Mouse (Mus musculus) heart, embryonic 13.5 days (tissue): ENCODE results near the gene Plekhm1. TPM values are rescaled to one million over a fixed set of nuclear protein-coding genes. Genes with fewer than 3 reads are reported as not detected.

Experiments
- ATAC-seq: fragments of 200-750 bp; cut with Nextera tagmentation; 2 replicates; pipeline ENCODE4 v1.8.0; 2017; ENCODE audit warnings: moderate TSS enrichment; ENCODE audit not compliant: insufficient number of reproducible peaks, low FRiP score, low TSS enrichment; ENCODE audit errors: extremely low read depth
- H3K27ac ChIP-seq: fragments of 300-500 bp; sonication (generic); replicated peaks from 2 replicates; pipeline ENCODE4 v1.5.1; 2015; ENCODE audit warnings: moderate library complexity, mild to moderate bottlenecking, inconsistent platforms
- H3K27me3 ChIP-seq: fragments of 300-500 bp; sonication (generic); replicated peaks from 2 replicates; pipeline ENCODE4 v1.6.1; 2015; ENCODE audit warnings: mild to moderate bottlenecking, inconsistent platforms
- H3K36me3 ChIP-seq: fragments of 300-500 bp; sonication (generic); 2 replicates; pipeline ENCODE4 v1.6.1; 2015; ENCODE audit warnings: mild to moderate bottlenecking, inconsistent platforms
- H3K4me1 ChIP-seq: fragments of 300-500 bp; sonication (generic); 2 replicates; pipeline ENCODE4 v1.6.1; 2015; ENCODE audit warnings: inconsistent platforms
- H3K4me2 ChIP-seq: fragments of 300-500 bp; sonication (generic); 2 replicates; pipeline ENCODE4 v1.6.1; 2015; ENCODE audit warnings: inconsistent platforms, mild to moderate bottlenecking, moderate library complexity
- H3K4me3 ChIP-seq: fragments of 300-500 bp; sonication (generic); 2 replicates; pipeline ENCODE4 v1.5.1; 2015; ENCODE audit warnings: moderate library complexity, mild to moderate bottlenecking, inconsistent platforms
- H3K9ac ChIP-seq: fragments of 300-500 bp; sonication (generic); 2 replicates; pipeline ENCODE4 v1.6.1; 2015; ENCODE audit warnings: inconsistent platforms, mild to moderate bottlenecking, moderate library complexity
- H3K9me3 ChIP-seq: fragments of 300-500 bp; sonication (generic); 2 replicates; pipeline ENCODE4 v1.6.1; 2016; ENCODE audit warnings: inconsistent platforms
- WGBS: fragments of 180-500 bp; shearing (Covaris S2); methylation state at CpG from one replicate; pipeline ENCODE4 v1.1.7; 2015; ENCODE audit warnings: mixed read lengths; 5-methylcytosine and 5-hydroxymethylcytosine counted together
- polyA plus RNA-seq: library from polyadenylated mRNA; unstranded; fragments of >200 nt; fragmentation: Nextera tagmentation; extraction: Ambion mirVana; gene quantifications from 2 replicates; pipeline ENCODE4 v1.2.1, GENCODE M21; 2015

Gene Plekhm1
- polyA plus RNA-seq, 1 experiment from 2014 or later = 5.3 TPM

GRCm38 (mm10) chr11:103339414-103340119, 72.9 kb downstream of the Plekhm1 start:
- no peak for ATAC-seq
- H3K4me2 ChIP-seq = peak overlapping the region; percentile 54
- H3K4me1 ChIP-seq = peaks cover 22% of the 10 kb centered on the region
- H3K9ac ChIP-seq = peak overlapping the region; percentile 45; the same call in 1 of the 2 replicates
- no peak overlapping the region for H3K27ac ChIP-seq
- H3K9me3 ChIP-seq = no peaks in the 10 kb centered on the region
- H3K4me3 ChIP-seq = peak overlapping the region; percentile 30
- peaks cover 35% of the 10 kb centered on the region for H3K27me3 ChIP-seq
- 50% methylated on average over 19 of the region's 19 CpGs for WGBS
- H3K36me3 ChIP-seq = no peaks in the 10 kb centered on the region

- WGBS = 77% methylated on average over 6 of the region's 6 CpGs
- H3K36me3 ChIP-seq = no peaks in the 10 kb centered on the region
- H3K4me1 ChIP-seq = peaks cover 16% of the 10 kb centered on the region
- H3K4me2 ChIP-seq = no peak overlapping the region
- no peak overlapping the region for H3K27ac ChIP-seq
- no peak for ATAC-seq
- H3K27me3 ChIP-seq = peaks cover 44% of the 10 kb centered on the region
- no peak overlapping the region for H3K9ac ChIP-seq
- no peak overlapping the region for H3K4me3 ChIP-seq
- no peaks in the 10 kb centered on the region for H3K9me3 ChIP-seq
These were observed 73.8 kb downstream of the Plekhm1 start for GRCm38 (mm10) chr11:103338671-103339070.

GRCm38 (mm10) chr11:103338119-103338518, 74.4 kb downstream of the Plekhm1 start:
- Histone ChIP-seq H3K27me3 (peaks cover 49% of the 10 kb centered on the region), H3K4me3 (no peak overlapping the region)

GRCm38 (mm10) chr11:103337180-103337579, 75.3 kb downstream of the Plekhm1 start:
- no peak for ATAC-seq
- WGBS = 90% methylated on average over 2 of the region's 2 CpGs
- Histone ChIP-seq H3K4me3 (no peak overlapping the region), H3K27ac (no peak overlapping the region), H3K9ac (no peak overlapping the region), H3K36me3 (no peaks in the 10 kb centered on the region), H3K9me3 (no peaks in the 10 kb centered on the region), H3K4me1 (peaks cover 19% of the 10 kb centered on the region), H3K4me2 (no peak overlapping the region), H3K27me3 (peaks cover 57% of the 10 kb centered on the region)

More at GRCm38 (mm10) chr11:103338119-103338518, 74.4 kb downstream of the Plekhm1 start:
- H3K4me1 ChIP-seq = peaks cover 17% of the 10 kb centered on the region
- ATAC-seq = no peak
- 75% methylated on average over 7 of the region's 7 CpGs for WGBS
- H3K9me3 ChIP-seq = no peaks in the 10 kb centered on the region
- no peak overlapping the region for H3K4me2 ChIP-seq
- no peak overlapping the region for H3K9ac ChIP-seq
- no peak overlapping the region for H3K27ac ChIP-seq
- H3K36me3 ChIP-seq = no peaks in the 10 kb centered on the region

GRCm38 (mm10) chr11:103335561-103335960, 76.9 kb downstream of the Plekhm1 start:
- no peak for ATAC-seq
- Histone ChIP-seq H3K9me3 (no peaks in the 10 kb centered on the region), H3K27me3 (peaks cover 63% of the 10 kb centered on the region)

GRCm38 (mm10) chr11:103334925-103335324, 77.6 kb downstream of the Plekhm1 start:
- H3K9me3 ChIP-seq = no peaks in the 10 kb centered on the region
- H3K36me3 ChIP-seq = no peaks in the 10 kb centered on the region
- whole genome bisulfite sequencing = 84% methylated on average over 9 of the region's 9 CpGs
- peaks cover 17% of the 10 kb centered on the region for H3K4me1 ChIP-seq
- no peak overlapping the region for H3K4me3 ChIP-seq
- H3K9ac ChIP-seq = no peak overlapping the region
- peaks cover 57% of the 10 kb centered on the region for H3K27me3 ChIP-seq
- no peak for ATAC-seq
- H3K27ac ChIP-seq = no peak overlapping the region
- H3K4me2 ChIP-seq = no peak overlapping the region

More at GRCm38 (mm10) chr11:103335561-103335960, 76.9 kb downstream of the Plekhm1 start:
- no peak overlapping the region for H3K27ac ChIP-seq
- 80% methylated on average over 5 of the region's 5 CpGs for WGBS
- no peak overlapping the region for H3K9ac ChIP-seq
- no peak overlapping the region for H3K4me2 ChIP-seq
- no peaks in the 10 kb centered on the region for H3K36me3 ChIP-seq
- H3K4me3 ChIP-seq = no peak overlapping the region
- peaks cover 19% of the 10 kb centered on the region for H3K4me1 ChIP-seq

- 21% methylated on average over 40 of the region's 40 CpGs for WGBS
- no peak for ATAC-seq
- H3K27ac ChIP-seq = no peak overlapping the region
- peak overlapping the region; percentile 70 for H3K4me2 ChIP-seq
- H3K9ac ChIP-seq = peak overlapping the region; percentile 48
- peaks cover 48% of the 10 kb centered on the region for H3K27me3 ChIP-seq
- H3K4me3 ChIP-seq = peak overlapping the region; percentile 44
- H3K4me1 ChIP-seq = peaks cover 13% of the 10 kb centered on the region
- H3K36me3 ChIP-seq = no peaks in the 10 kb centered on the region
- no peaks in the 10 kb centered on the region for H3K9me3 ChIP-seq
These were observed 78.6 kb downstream of the Plekhm1 start for GRCm38 (mm10) chr11:103333719-103334398.

- peaks cover 13% of the 10 kb centered on the region for H3K4me1 ChIP-seq
- H3K9me3 ChIP-seq = no peaks in the 10 kb centered on the region
- ATAC-seq = no peak
- H3K27me3 ChIP-seq = peaks cover 40% of the 10 kb centered on the region
- 22% methylated on average over 34 of the region's 34 CpGs for WGBS
- H3K27ac ChIP-seq = no peak overlapping the region
- peak overlapping the region; percentile 48 for H3K9ac ChIP-seq
- H3K4me2 ChIP-seq = peak overlapping the region; percentile 70
- H3K4me3 ChIP-seq = peak overlapping the region; percentile 44
- H3K36me3 ChIP-seq = no peaks in the 10 kb centered on the region
These were observed 79.4 kb downstream of the Plekhm1 start for GRCm38 (mm10) chr11:103332890-103333651.

- H3K9ac ChIP-seq = peak overlapping the region; percentile 48; the same call in 1 of the 2 replicates
- peak overlapping the region; percentile 44 for H3K4me3 ChIP-seq
- H3K27ac ChIP-seq = no peak overlapping the region
- H3K9me3 ChIP-seq = no peaks in the 10 kb centered on the region
- peaks cover 13% of the 10 kb centered on the region for H3K4me1 ChIP-seq
- ATAC-seq = no peak
- peaks cover 37% of the 10 kb centered on the region for H3K27me3 ChIP-seq
- H3K4me2 ChIP-seq = peak overlapping the region; percentile 70
- WGBS = 25% methylated on average over 18 of the region's 18 CpGs
- H3K36me3 ChIP-seq = no peaks in the 10 kb centered on the region
These were observed 80.1 kb downstream of the Plekhm1 start for GRCm38 (mm10) chr11:103332186-103332889.

GRCm38 (mm10) chr11:103331502-103332185, 80.8 kb downstream of the Plekhm1 start:
- Histone ChIP-seq H3K36me3 (no peaks in the 10 kb centered on the region), H3K9ac (no peak overlapping the region), H3K4me2 (no peak overlapping the region), H3K27ac (no peak overlapping the region), H3K4me3 (no peak overlapping the region), H3K9me3 (no peaks in the 10 kb centered on the region), H3K4me1 (peaks cover 13% of the 10 kb centered on the region), H3K27me3 (peaks cover 37% of the 10 kb centered on the region)
- 85% methylated on average over 10 of the region's 10 CpGs for WGBS
- no peak for ATAC-seq
